Mouse (Mus musculus) heart, postnatal 0 days (tissue): ENCODE results near the gene Oas1c. TPM values are rescaled to one million over a fixed set of nuclear protein-coding genes. Genes with fewer than 3 reads are reported as not detected.

Source experiments
- ATAC-seq: fragments of 200-750 bp; cut with Nextera tagmentation; 2 replicates; pipeline ENCODE4 v1.8.0; 2017; ENCODE audit warnings: low read depth, moderate number of reproducible peaks, moderate library complexity; ENCODE audit not compliant: insufficient read depth
- DNase-seq: peaks from one replicate; pipeline ENCODE4 v3.0.0-alpha.2; 2016; ENCODE audit warnings: low spot score
- H3K27ac ChIP-seq: fragments of 300-500 bp; sonication (generic); 2 replicates; pipeline ENCODE4 v1.5.1; 2014; ENCODE audit warnings: low read depth, mild to moderate bottlenecking
- H3K27me3 ChIP-seq: fragments of 300-500 bp; sonication (generic); 2 replicates; pipeline ENCODE4 v1.6.1; 2014; ENCODE audit warnings: low read length, mixed read lengths; ENCODE audit not compliant: control insufficient read depth, insufficient read depth
- H3K36me3 ChIP-seq: fragments of 300-500 bp; sonication (generic); replicated peaks from 2 replicates; pipeline ENCODE4 v1.6.1; 2014; ENCODE audit warnings: low read length, mixed read lengths; ENCODE audit not compliant: control insufficient read depth, insufficient read depth
- H3K4me1 ChIP-seq: fragments of 300-500 bp; sonication (generic); 2 replicates; pipeline ENCODE4 v1.6.1; 2014; ENCODE audit warnings: antibody characterized with exemption; ENCODE audit not compliant: control insufficient read depth, insufficient read depth
- H3K4me2 ChIP-seq: fragments of 300-500 bp; sonication (generic); 2 replicates; pipeline ENCODE4 v1.6.1; 2014; ENCODE audit warnings: low read depth, mild to moderate bottlenecking, low read length, moderate library complexity
- H3K4me3 ChIP-seq: fragments of 300-500 bp; sonication (generic); 2 replicates; pipeline ENCODE4 v1.5.1; 2014; ENCODE audit warnings: low read depth, low read length
- H3K9ac ChIP-seq: fragments of 300-500 bp; sonication (generic); replicated peaks from 2 replicates; pipeline ENCODE4 v1.6.1; 2014; ENCODE audit warnings: low read depth, low read length, mixed read lengths
- H3K9me3 ChIP-seq: fragments of 300-500 bp; sonication (generic); replicated peaks from 2 replicates; pipeline ENCODE4 v1.6.1; 2016; ENCODE audit warnings: low read length; ENCODE audit not compliant: control insufficient read depth
- CTCF ChIP-seq: IDR thresholded peaks from 2 replicates; pipeline ENCODE4 v1.5.1; 2016; ENCODE audit warnings: antibody characterized with exemption, control low read depth, low read depth
- EP300 ChIP-seq: IDR thresholded peaks from 2 replicates; pipeline ENCODE4 v1.6.1; 2016; ENCODE audit warnings: antibody characterized with exemption, low read depth
- WGBS: fragments of 180-500 bp; shearing (Covaris S2); extraction: QIAGEN DNeasy Blood & Tissue Kit; methylation state at CpG from one replicate; pipeline ENCODE4 v1.1.7; 2014; 5-methylcytosine and 5-hydroxymethylcytosine counted together
- polyA plus RNA-seq: library from polyadenylated mRNA; unstranded; fragments of >200 nt; fragmentation: Nextera tagmentation; extraction: Ambion mirVana; gene quantifications from 2 replicates; pipeline ENCODE4 v1.2.1, GENCODE M21; 2015
- total RNA-seq: library from RNA; depleted of rRNA; stranded (reverse); fragments of >200 nt; gene quantifications from 2 replicates; pipeline ENCODE4 v1.2.3, GENCODE M21; 2014; ENCODE audit warnings: low replicate concordance

The Oas1c gene
- total and polyA plus RNA-seq, 2 experiments from 2014 or later, result 0.34 to 0.83 TPM

DNA sequence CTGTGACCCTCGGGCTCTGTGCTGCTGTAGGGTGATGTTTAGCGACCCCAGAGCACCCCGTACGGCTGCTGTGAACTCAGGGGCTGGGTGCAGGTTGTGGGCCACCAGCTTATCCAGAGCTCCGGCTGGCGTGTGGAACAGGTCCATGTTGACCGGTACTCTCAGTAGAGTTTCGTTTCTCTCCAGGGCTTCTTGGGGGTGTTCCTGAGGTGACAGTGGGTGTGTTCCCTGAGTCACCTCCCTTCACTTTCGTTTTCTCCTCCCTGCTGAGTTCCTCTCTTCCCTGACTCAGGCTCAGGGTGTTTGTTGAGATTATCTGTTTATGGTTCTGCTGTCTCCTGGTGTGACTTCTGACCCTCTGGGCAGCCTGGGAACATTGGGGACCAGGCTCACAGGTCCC, 34.8 kb downstream of the Oas1c start, which contains the start of gene Oas3:
TSS of gene Oas3 (minus strand) at position 184 of the 400 bp plus-strand sequence.
- 78% methylated on average over 9 of the region's 9 CpGs for WGBS
- Histone ChIP-seq H3K27me3 (no peaks in the 10 kb centered on the region), H3K27ac (no peak within 1 kb of the TSS), H3K36me3 (no peaks in the 10 kb centered on the region), H3K9me3 (no peaks in the 10 kb centered on the region), H3K4me3 (no peak within 1 kb of the TSS), H3K4me1 (peaks cover 32% of the 10 kb centered on the region), H3K4me2 (no peak within 1 kb of the TSS), H3K9ac (no peak within 1 kb of the TSS; the same call in 1 of the 2 replicates)
- TF ChIP-seq CTCF (no peak), EP300 (no peak)
- no peak for ATAC-seq
- DNase-seq, result no peak

- ATAC-seq, result no peak
- no peak for TF ChIP-seq EP300
- no peak for TF ChIP-seq CTCF
- 70% methylated on average over 5 of the region's 5 CpGs for WGBS
- H3K27ac ChIP-seq, result no peak overlapping the region
- H3K9ac ChIP-seq, result no peak overlapping the region
- H3K4me2 ChIP-seq, result no peak overlapping the region
- no peak overlapping the region for H3K4me3 ChIP-seq
- H3K9me3 ChIP-seq, result no peaks in the 10 kb centered on the region
- H3K27me3 ChIP-seq, result no peaks in the 10 kb centered on the region
- no peaks in the 10 kb centered on the region for H3K36me3 ChIP-seq
- H3K4me1 ChIP-seq, result peaks cover 32% of the 10 kb centered on the region
- no peak for DNase-seq
Measured at GRCm38 (mm10) chr5:120776801-120777200, 35.5 kb downstream of the Oas1c start.

GRCm38 (mm10) chr5:120775287-120775985, 36.9 kb downstream of the Oas1c start:
- Histone ChIP-seq H3K36me3 (no peaks in the 10 kb centered on the region), H3K27me3 (no peaks in the 10 kb centered on the region), H3K27ac (peak overlapping the region; percentile 39; the same call in 1 of the 2 replicates), H3K9me3 (no peaks in the 10 kb centered on the region), H3K4me2 (no peak overlapping the region), H3K4me3 (no peak overlapping the region), H3K9ac (no peak overlapping the region), H3K4me1 (peaks cover 29% of the 10 kb centered on the region)
- ATAC-seq, result no peak; the same call in 1 of the 2 replicates
- TF ChIP-seq CTCF, result no peak
- TF ChIP-seq EP300, result no peak
- DNase-seq, result no peak
- 49% methylated on average over 14 of the region's 14 CpGs for WGBS

GRCm38 (mm10) chr5:120769396-120769795, 42.9 kb downstream of the Oas1c start:
- whole genome bisulfite sequencing, result 35% methylated on average over 3 of the region's 3 CpGs
- no peaks in the 10 kb centered on the region for H3K4me1 ChIP-seq
- no peak overlapping the region for H3K4me3 ChIP-seq
- no peaks in the 10 kb centered on the region for H3K36me3 ChIP-seq
- no peak overlapping the region for H3K4me2 ChIP-seq
- ATAC-seq, result no peak
- H3K27me3 ChIP-seq, result no peaks in the 10 kb centered on the region
- no peak overlapping the region for H3K9ac ChIP-seq
- no peak for TF ChIP-seq CTCF
- no peak for TF ChIP-seq EP300
- H3K9me3 ChIP-seq, result no peaks in the 10 kb centered on the region
- no peak overlapping the region for H3K27ac ChIP-seq
- DNase-seq, result no peak

DNA sequence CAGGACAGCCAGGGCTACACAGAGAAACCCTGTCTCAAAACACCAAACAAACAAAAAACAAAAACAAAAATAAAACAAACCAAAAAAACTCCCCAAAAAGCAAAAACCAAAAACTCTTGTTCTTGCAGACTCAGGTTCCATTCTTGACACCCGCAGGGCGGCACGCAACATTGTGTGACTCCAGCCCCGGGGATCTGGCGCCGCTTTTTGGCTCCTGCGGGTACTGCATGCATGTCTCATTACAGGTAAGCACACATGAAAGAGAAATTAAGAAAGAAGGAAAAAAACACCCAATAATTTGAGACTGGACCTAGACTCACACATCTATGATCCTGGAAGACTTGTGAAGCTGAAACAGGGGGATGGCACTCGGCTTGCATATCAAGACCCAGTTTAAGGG, 47.3 kb downstream of the Oas1c start:
- no peak for ATAC-seq
- no peak overlapping the region for H3K4me2 ChIP-seq
- WGBS, result 75% methylated on average over 8 of the region's 8 CpGs

More for the DNA sequence above, 47.3 kb downstream of the Oas1c start:
- TF ChIP-seq EP300 (no peak), CTCF (no peak)
- H3K4me3 ChIP-seq, result no peak overlapping the region
- no peak overlapping the region for H3K27ac ChIP-seq
- no peaks in the 10 kb centered on the region for H3K36me3 ChIP-seq
- H3K27me3 ChIP-seq, result no peaks in the 10 kb centered on the region
- no peaks in the 10 kb centered on the region for H3K9me3 ChIP-seq
- no peak for DNase-seq
- H3K4me1 ChIP-seq, result no peaks in the 10 kb centered on the region
- no peak overlapping the region for H3K9ac ChIP-seq
